8 mouse cellular contexts compared by ENCODE assay signal in the genomic region with DNA sequence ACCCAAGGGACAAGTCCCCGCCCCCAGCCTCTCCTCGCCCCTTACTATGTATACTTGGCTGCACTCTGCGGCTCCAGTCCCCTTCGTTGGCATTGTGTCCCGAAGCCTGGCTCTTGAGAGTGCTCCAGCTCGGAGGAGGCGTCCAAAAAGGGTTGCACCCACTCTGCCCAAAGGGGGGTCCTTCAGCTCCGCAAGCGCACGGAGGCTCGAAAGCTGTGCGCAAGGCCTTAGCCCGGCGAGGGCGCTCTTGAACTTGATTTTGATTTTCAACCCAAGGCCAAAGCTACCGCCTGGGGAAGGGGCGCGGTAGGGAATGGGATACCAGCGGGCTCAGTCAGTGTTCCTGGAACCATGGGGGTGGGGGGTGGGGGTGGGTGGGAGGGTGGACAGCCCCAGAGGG. TPM values are rescaled to one million over a fixed set of nuclear protein-coding genes. Genes with fewer than 3 reads are reported as not detected.
A peak's percentile ranks its signal among the peaks of the same experiment; 100 is the strongest.
DNase-seq lines count a peak whose midpoint lies in the region; ATAC-seq and TF ChIP-seq lines count a peak whose summit lies in the region.

No protein-coding gene starts in this region.

- WGBS in heart, postnatal 0 days = under 1% methylated on average over 19 of the region's 19 CpGs
- under 1% methylated on average over 19 of the region's 19 CpGs for WGBS in stomach, postnatal 0 days

- peak overlapping the region; percentile 68 for H3K4me3 ChIP-seq in heart, postnatal 0 days (ENCODE audit: low read depth, low read length)
- peak overlapping the region; percentile 55 for H3K4me3 ChIP-seq in stomach, postnatal 0 days (ENCODE audit: low read depth, low read length)

- peaks cover 13% of the 10 kb centered on the region; the same call in 1 of the 2 replicates for H3K4me1 ChIP-seq in heart, postnatal 0 days (ENCODE audit: control insufficient read depth, insufficient read depth)
- 0 out of 2 replicates have a peak, but pooled peaks cover 3% of the 10 kb centered on the region for H3K4me1 ChIP-seq in stomach, postnatal 0 days (replicated peaks; ENCODE audit: control insufficient read depth, insufficient read depth)

- ATAC-seq in heart, postnatal 0 days (ENCODE audit: insufficient read depth, low read depth) = no peak
- no peak for ATAC-seq in stomach, postnatal 0 days (ENCODE audit: low FRiP score, low TSS enrichment)

- H3K4me2 ChIP-seq in heart, postnatal 0 days (ENCODE audit: low read depth, low read length) = peak overlapping the region; percentile 97
- H3K4me2 ChIP-seq in stomach, postnatal 0 days (replicated peaks; ENCODE audit: low read depth) = peak overlapping the region; percentile 95

- H3K36me3 ChIP-seq in heart, postnatal 0 days (replicated peaks; ENCODE audit: control insufficient read depth, insufficient read depth, low read length) = no peaks in the 10 kb centered on the region
- no peaks in the 10 kb centered on the region for H3K36me3 ChIP-seq in stomach, postnatal 0 days (ENCODE audit: control insufficient read depth, insufficient read depth, low read length)

- peaks cover 82% of the 10 kb centered on the region for H3K27me3 ChIP-seq in heart, postnatal 0 days (ENCODE audit: control insufficient read depth, insufficient read depth, low read length)
- H3K27me3 ChIP-seq in stomach, postnatal 0 days (ENCODE audit: control insufficient read depth, insufficient read depth, low read length) = peaks cover 20% of the 10 kb centered on the region; the same call in 1 of the 2 replicates

- H3K27ac ChIP-seq in heart, postnatal 0 days (ENCODE audit: low read depth) = no peak overlapping the region
- H3K27ac ChIP-seq in stomach, postnatal 0 days (replicated peaks) = no peak overlapping the region

- DNase-seq in layer of hippocampus, adult 11-12 months (ENCODE audit: low spot score) = peak; percentile 58
- no peak for DNase-seq in layer of hippocampus, adult 9-10 months (ENCODE audit: low spot score)
- DNase-seq in embryo, embryonic 10 days (ENCODE audit: low spot score) = peak; percentile 80
- DNase-seq in heart, postnatal 0 days (ENCODE audit: low spot score) = no peak
- peak; percentile 54 to 64 for DNase-seq in layer of hippocampus, postnatal 14 days (ENCODE audit: low spot score in 2 of 2)
- peak; percentile 59 for DNase-seq in mesoderm, embryonic 11.5 days (ENCODE audit: low read depth, low spot score)
- peak; percentile 40 for DNase-seq in stomach, postnatal 0 days (ENCODE audit: low spot score)
- no peak for DNase-seq in cerebellum, adult 11 months

- no peak for TF ChIP-seq EP300 in heart, postnatal 0 days (IDR thresholded peaks at IDR 0.05; ENCODE audit: low read depth)
- TF ChIP-seq EP300 in stomach, postnatal 0 days (optimal IDR thresholded peaks at IDR 0.05) = no peak

- H3K9me3 ChIP-seq in heart, postnatal 0 days (replicated peaks; ENCODE audit: control insufficient read depth, low read length) = no peaks in the 10 kb centered on the region
- no peaks in the 10 kb centered on the region for H3K9me3 ChIP-seq in stomach, postnatal 0 days (ENCODE audit: control insufficient read depth, low read length)

- peak; percentile 20; the same call in 1 of the 2 replicates for TF ChIP-seq CTCF in heart, postnatal 0 days (IDR thresholded peaks at IDR 0.05; ENCODE audit: low read depth)
- TF ChIP-seq CTCF in stomach, postnatal 0 days (IDR thresholded peaks at IDR 0.05; ENCODE audit: low read depth) = peak; percentile 59

- no peak overlapping the region for H3K9ac ChIP-seq in heart, postnatal 0 days (replicated peaks; ENCODE audit: low read depth, low read length)
- H3K9ac ChIP-seq in stomach, postnatal 0 days (ENCODE audit: low read length) = no peak overlapping the region

RNA-seq across cellular contexts. Expression of a gene that starts 0.5 kb away (rescaled TPM):
- 1.3 and 1.9 TPM in 2 replicates for total RNA-seq in heart, postnatal 0 days (2014; rRNA removed; ENCODE audit: low replicate concordance)
- polyA plus RNA-seq in heart, postnatal 0 days (2015; fragmentation: Nextera tagmentation; extraction: Ambion mirVana) = 0.07 and 0.10 TPM in 2 replicates
- 10 to 100 TPM; 29.9 to 33.8 TPM for total RNA-seq in layer of hippocampus, postnatal 14 days (2021)
- polyA plus RNA-seq in stomach, postnatal 0 days (2015; fragmentation: Nextera tagmentation; extraction: Ambion mirVana) = 0.12 and 0.13 TPM in 2 replicates

Comparison
In these comparisons a context has a peak if more than half of its experiments do, and no peak if none do; other contexts are left out.
1. DNase-seq: peak in layer of hippocampus, adult 11-12 months (single experiment), embryo, embryonic 10 days (single experiment), layer of hippocampus, postnatal 14 days (2 of 2), mesoderm, embryonic 11.5 days (single experiment) and stomach, postnatal 0 days (single experiment); none in layer of hippocampus, adult 9-10 months (single experiment), heart, postnatal 0 days (single experiment) and cerebellum, adult 11 months (single experiment).
2. RNA of a gene that starts 0.5 kb away (total RNA-seq): 29.9 to 33.8 TPM in layer of hippocampus, postnatal 14 days; 1.3 to 1.9 TPM in heart, postnatal 0 days; every median in the first group is over 10 times any median in the second.